Mouse (Mus musculus) midbrain, embryonic 13.5 days (tissue): ENCODE results near the gene Suv39h1. TPM values are rescaled to one million over a fixed set of nuclear protein-coding genes. Genes with fewer than 3 reads are reported as not detected.
"Not testable (repeated sequence)": the region's sequence is repeated elsewhere in the genome, so short reads cannot be mapped to it uniquely, and the experiment has no call there.

Experiments used
- ATAC-seq: fragments of 200-750 bp; cut with Nextera tagmentation; 2 replicates; pipeline ENCODE4 v1.8.0; 2017; ENCODE audit warnings: mild to moderate bottlenecking, moderate TSS enrichment, moderate library complexity
- H3K27ac ChIP-seq: fragments of 300-500 bp; sonication (generic); 2 replicates; pipeline ENCODE4 v1.5.1; 2015; ENCODE audit warnings: inconsistent platforms, mild to moderate bottlenecking, moderate library complexity
- H3K27me3 ChIP-seq: fragments of 300-500 bp; sonication (generic); 2 replicates; pipeline ENCODE4 v1.6.1; 2015; ENCODE audit warnings: mild to moderate bottlenecking, inconsistent platforms
- H3K36me3 ChIP-seq: fragments of 300-500 bp; sonication (generic); 2 replicates; pipeline ENCODE4 v1.6.1; 2015; ENCODE audit warnings: mild to moderate bottlenecking, inconsistent platforms
- H3K4me1 ChIP-seq: fragments of 300-500 bp; sonication (generic); replicated peaks from 2 replicates; pipeline ENCODE4 v1.6.1; 2015; ENCODE audit warnings: inconsistent platforms
- H3K4me2 ChIP-seq: fragments of 300-500 bp; sonication (generic); replicated peaks from 2 replicates; pipeline ENCODE4 v1.6.1; 2015; ENCODE audit warnings: moderate library complexity, mild to moderate bottlenecking, inconsistent platforms
- H3K4me3 ChIP-seq: fragments of 300-500 bp; sonication (generic); replicated peaks from 2 replicates; pipeline ENCODE4 v1.5.1; 2015; ENCODE audit warnings: mild to moderate bottlenecking, inconsistent platforms
- H3K9ac ChIP-seq: fragments of 300-500 bp; sonication (generic); replicated peaks from 2 replicates; pipeline ENCODE4 v1.6.1; 2015; ENCODE audit warnings: mild to moderate bottlenecking, inconsistent platforms
- H3K9me3 ChIP-seq: fragments of 300-500 bp; sonication (generic); 2 replicates; pipeline ENCODE4 v1.6.1; 2016; ENCODE audit warnings: mild to moderate bottlenecking, inconsistent platforms
- WGBS: fragments of 180-500 bp; shearing (Covaris S2); methylation state at CpG from one replicate; pipeline ENCODE4 v1.1.7; 2015; 5-methylcytosine and 5-hydroxymethylcytosine counted together
- polyA plus RNA-seq: library from polyadenylated mRNA; unstranded; fragments of >200 nt; fragmentation: Nextera tagmentation; extraction: Ambion mirVana; gene quantifications from 2 replicates; pipeline ENCODE4 v1.2.1, GENCODE M21; 2015

The Suv39h1 gene
- 49.9 and 50.4 TPM in 2 replicates for polyA plus RNA-seq

GRCm38 (mm10) chrX:8074430-8075014, at the start of gene Suv39h1:
Gene Suv39h1, minus strand, starts transcription at chrX:8074760.
- 17% methylated on average over 45 of the region's 46 CpGs for WGBS
- Histone ChIP-seq H3K9ac (peak within 1 kb of the TSS; percentile 67), H3K4me1 (peaks cover 8% of the 10 kb centered on the region; the same call in 1 of the 2 replicates), H3K36me3 (peaks cover 13% of the 10 kb centered on the region), H3K4me2 (peak within 1 kb of the TSS; percentile 60), H3K27ac (peak within 1 kb of the TSS; percentile 87), H3K4me3 (peak within 1 kb of the TSS; percentile 56), H3K9me3 (no peaks in the 10 kb centered on the region), H3K27me3 (no peaks in the 10 kb centered on the region)
- peak; percentile 98 for ATAC-seq

- Histone ChIP-seq H3K27me3 (no peaks in the 10 kb centered on the region), H3K4me2 (no peak overlapping the region), H3K4me1 (no peaks in the 10 kb centered on the region), H3K27ac (no peak overlapping the region), H3K9ac (no peak overlapping the region), H3K4me3 (no peak overlapping the region), H3K36me3 (peaks cover 45% of the 10 kb centered on the region), H3K9me3 (0 out of 2 replicates have a peak, but pooled peaks cover 3% of the 10 kb centered on the region)
- WGBS: 86% methylated on average over 6 of the region's 6 CpGs
- ATAC-seq: no peak
Measured at GRCm38 (mm10) chrX:8123821-8124470, 49.4 kb upstream of the Suv39h1 start.

DNA sequence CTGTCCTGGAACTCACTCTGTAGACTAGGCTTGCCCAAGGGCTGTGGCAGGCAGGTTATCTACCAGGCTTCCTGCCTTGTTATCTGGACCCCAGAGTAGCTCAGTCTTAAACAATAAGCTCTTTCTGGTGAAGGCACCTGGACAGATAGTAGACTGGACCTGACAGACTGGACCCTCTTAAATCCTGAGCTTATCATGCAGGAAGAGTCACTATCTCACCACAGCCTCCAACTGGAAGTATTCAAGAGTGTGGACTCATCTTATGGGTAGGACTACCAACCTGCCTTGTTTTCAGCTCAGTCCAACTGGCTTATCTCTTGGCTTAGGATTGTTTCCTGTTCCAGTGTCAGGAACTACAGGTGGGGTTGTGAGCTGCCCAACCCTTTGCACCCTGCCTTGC, 42.7 kb upstream of the Suv39h1 start:
- no peak for ATAC-seq
- Histone ChIP-seq H3K27me3 (no peaks in the 10 kb centered on the region), H3K9me3 (0 out of 2 replicates have a peak, but pooled peaks cover 3% of the 10 kb centered on the region), H3K9ac (no peak overlapping the region), H3K4me1 (no peaks in the 10 kb centered on the region), H3K27ac (no peak overlapping the region), H3K4me2 (no peak overlapping the region), H3K4me3 (no peak overlapping the region), H3K36me3 (peaks cover 5% of the 10 kb centered on the region)

DNA sequence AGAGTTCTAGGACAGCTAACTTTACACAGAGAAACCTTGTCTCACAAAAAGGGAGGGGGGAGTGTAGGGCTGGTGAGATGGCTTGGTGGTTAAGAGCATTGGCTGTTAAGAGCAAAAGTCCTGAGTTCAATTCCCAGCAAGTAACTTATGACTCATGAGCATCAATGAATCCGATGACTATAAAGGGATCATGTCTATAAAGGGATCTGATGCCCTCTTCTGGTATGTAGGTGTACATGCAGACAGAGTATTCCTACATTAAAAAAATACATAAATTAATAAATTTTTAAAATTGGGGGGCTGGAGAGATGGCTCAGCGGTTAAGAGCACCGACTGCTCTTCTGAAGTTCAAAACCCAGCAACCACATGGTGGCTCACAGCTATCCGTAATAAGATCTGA, 40.7 kb upstream of the Suv39h1 start:
- H3K4me3 ChIP-seq: no peak overlapping the region
- H3K9ac ChIP-seq: no peak overlapping the region
- H3K36me3 ChIP-seq: peaks cover 5% of the 10 kb centered on the region
- H3K27ac ChIP-seq: no peak overlapping the region
- H3K4me1 ChIP-seq: no peaks in the 10 kb centered on the region
- no peak for ATAC-seq
- 80% methylated on average over 4 of the region's 4 CpGs for WGBS
- H3K9me3 ChIP-seq: 0 out of 2 replicates have a peak, but pooled peaks cover 3% of the 10 kb centered on the region
- H3K27me3 ChIP-seq: no peaks in the 10 kb centered on the region
- H3K4me2 ChIP-seq: no peak overlapping the region

GRCm38 (mm10) chrX:8105019-8105418, 30.5 kb upstream of the Suv39h1 start:
- Histone ChIP-seq H3K4me1 (peaks cover 7% of the 10 kb centered on the region), H3K9ac (no peak overlapping the region), H3K4me2 (no peak overlapping the region), H3K27me3 (no peaks in the 10 kb centered on the region), H3K36me3 (no peaks in the 10 kb centered on the region), H3K4me3 (no peak overlapping the region), H3K9me3 (no peaks in the 10 kb centered on the region), H3K27ac (no peak overlapping the region)
- WGBS: 94% methylated on average over 3 of the region's 3 CpGs
- ATAC-seq: no peak

GRCm38 (mm10) chrX:8102213-8102668, 27.7 kb upstream of the Suv39h1 start:
- Histone ChIP-seq H3K4me2 (no peak overlapping the region), H3K27me3 (no peaks in the 10 kb centered on the region), H3K9me3 (no peaks in the 10 kb centered on the region), H3K4me3 (no peak overlapping the region), H3K9ac (no peak overlapping the region), H3K4me1 (peaks cover 9% of the 10 kb centered on the region), H3K36me3 (no peaks in the 10 kb centered on the region), H3K27ac (no peak overlapping the region)
- no peak for ATAC-seq
- WGBS: 68% methylated on average over 7 of the region's 7 CpGs

DNA sequence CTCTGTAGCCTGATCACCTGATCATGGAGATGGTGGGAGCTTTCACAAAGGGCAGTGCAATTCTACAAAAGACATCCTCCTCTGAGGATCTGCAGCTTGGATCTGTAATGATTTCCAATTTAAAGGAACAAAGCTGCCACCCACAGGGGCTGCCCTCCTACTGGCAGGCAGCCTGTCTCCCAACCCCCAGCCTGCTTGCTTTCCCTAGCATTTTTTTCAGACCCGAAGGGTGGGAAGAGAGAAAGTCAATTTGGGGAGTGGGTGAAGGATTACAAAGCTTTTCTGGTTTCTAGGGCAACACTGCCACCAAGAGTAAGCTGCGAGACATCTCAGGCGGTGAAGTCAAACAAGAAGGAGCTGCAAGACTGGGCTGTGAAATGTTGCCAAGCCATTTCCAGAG, 26.5 kb upstream of the Suv39h1 start:
- Histone ChIP-seq H3K4me2 (no peak overlapping the region), H3K4me1 (peaks cover 9% of the 10 kb centered on the region), H3K36me3 (no peaks in the 10 kb centered on the region), H3K27me3 (no peaks in the 10 kb centered on the region), H3K4me3 (no peak overlapping the region), H3K27ac (peak overlapping the region; percentile 79), H3K9me3 (no peaks in the 10 kb centered on the region), H3K9ac (no peak overlapping the region)
- WGBS: 18% methylated on average over 3 of the region's 3 CpGs
- ATAC-seq: peak; percentile 68

GRCm38 (mm10) chrX:8099435-8099834, 24.9 kb upstream of the Suv39h1 start:
- no peaks in the 10 kb centered on the region for H3K27me3 ChIP-seq
- H3K4me3 ChIP-seq: no peak overlapping the region
- no peak for ATAC-seq
- 64% methylated on average over 4 of the region's 4 CpGs for WGBS
- no peak overlapping the region for H3K4me2 ChIP-seq
- H3K27ac ChIP-seq: no peak overlapping the region
- H3K9me3 ChIP-seq: no peaks in the 10 kb centered on the region
- no peaks in the 10 kb centered on the region for H3K36me3 ChIP-seq
- no peak overlapping the region for H3K9ac ChIP-seq
- peaks cover 9% of the 10 kb centered on the region for H3K4me1 ChIP-seq

DNA sequence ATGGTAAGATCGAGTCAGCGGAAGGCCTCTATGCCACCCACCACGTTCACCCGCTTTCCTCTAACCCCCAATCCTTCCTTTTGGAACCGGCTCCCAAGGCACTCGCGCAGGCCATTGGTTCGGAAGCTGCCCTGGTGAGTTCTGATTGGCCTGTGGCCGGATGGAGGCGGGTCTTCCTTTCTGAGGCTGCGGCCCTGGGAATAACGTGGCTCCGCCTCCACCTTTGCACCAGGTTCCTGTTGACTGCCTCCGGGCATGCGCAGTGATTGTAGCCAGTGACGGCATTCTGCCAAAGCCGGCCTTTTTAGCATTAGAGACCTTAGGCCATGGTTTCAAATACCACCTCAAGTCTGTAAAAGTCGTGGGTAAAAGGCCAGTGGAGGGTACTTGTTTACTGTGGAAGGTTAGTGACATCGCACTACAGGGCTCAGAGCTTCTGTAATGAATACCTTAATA, 22.3 kb upstream of the Suv39h1 start:
- peak; percentile 91 for ATAC-seq
- Histone ChIP-seq H3K4me2 (peak overlapping the region; percentile 39), H3K27me3 (no peaks in the 10 kb centered on the region), H3K9ac (no peak overlapping the region), H3K27ac (no peak overlapping the region), H3K4me1 (peaks cover 9% of the 10 kb centered on the region), H3K4me3 (peak overlapping the region; percentile 31), H3K36me3 (no peaks in the 10 kb centered on the region), H3K9me3 (no peaks in the 10 kb centered on the region)
- 32% methylated on average over 19 of the region's 19 CpGs for WGBS

- peak overlapping the region; percentile 44 for H3K4me2 ChIP-seq
- H3K4me3 ChIP-seq: peak overlapping the region; percentile 30
- peak; percentile 90 for ATAC-seq
- H3K4me1 ChIP-seq, H3K9me3 ChIP-seq, H3K27me3 ChIP-seq, H3K9ac ChIP-seq, H3K36me3 ChIP-seq: not testable (repeated sequence)
- WGBS: 32% methylated on average over 23 of the region's 48 CpGs
- peak overlapping the region; percentile 44; the same call in 1 of the 2 replicates for H3K27ac ChIP-seq
Measured at GRCm38 (mm10) chrX:8096068-8096786, 21.7 kb upstream of the Suv39h1 start.

- peaks cover 7% of the 10 kb centered on the region for H3K4me1 ChIP-seq
- H3K4me3 ChIP-seq: peak overlapping the region; percentile 30
- H3K9ac ChIP-seq: no peak overlapping the region
- peak overlapping the region; percentile 44 for H3K4me2 ChIP-seq
- no peaks in the 10 kb centered on the region for H3K27me3 ChIP-seq
- peak overlapping the region; percentile 44; the same call in 1 of the 2 replicates for H3K27ac ChIP-seq
- 89% methylated on average over 10 of the region's 10 CpGs for WGBS
- H3K36me3 ChIP-seq: no peaks in the 10 kb centered on the region
- no peaks in the 10 kb centered on the region for H3K9me3 ChIP-seq
- ATAC-seq: no peak
Measured at GRCm38 (mm10) chrX:8095546-8095945, 21.0 kb upstream of the Suv39h1 start.

- not testable (repeated sequence) for ATAC-seq, H3K4me3 ChIP-seq, H3K9ac ChIP-seq, H3K27me3 ChIP-seq, H3K9me3 ChIP-seq, H3K4me2 ChIP-seq, H3K4me1 ChIP-seq, H3K27ac ChIP-seq, H3K36me3 ChIP-seq
- 90% methylated on average over 5 of the region's 5 CpGs for WGBS
Measured at GRCm38 (mm10) chrX:8090954-8091347, 16.4 kb upstream of the Suv39h1 start.
